Mouse (Mus musculus) retina, embryonic 14.5 days (tissue): ENCODE data around the gene Lamb1.

ENCODE experiments used
- DNase-seq: peaks from one replicate; pipeline ENCODE4 v3.0.0-alpha.2; 2015; ENCODE audit warnings: low spot score

Lamb1 gene

GRCm38 (mm10) chr12:31289046-31289445 is 24.0 kb downstream of the Lamb1 start:
- DNase-seq, result no peak

- peak; percentile 77 for DNase-seq
Observed at GRCm38 (mm10) chr12:31290951-31291350, 25.9 kb downstream of the Lamb1 start.

GRCm38 (mm10) chr12:31293361-31294142 is 28.5 kb downstream of the Lamb1 start:
- DNase-seq, result no peak

GRCm38 (mm10) chr12:31294526-31294925 is 29.5 kb downstream of the Lamb1 start:
- DNase-seq, result no peak

GRCm38 (mm10) chr12:31294996-31295395 is 30.0 kb downstream of the Lamb1 start:
- no peak for DNase-seq

- no peak for DNase-seq
Observed at GRCm38 (mm10) chr12:31295505-31295904, 30.5 kb downstream of the Lamb1 start.

- no peak for DNase-seq
Observed at GRCm38 (mm10) chr12:31296097-31296496, 31.1 kb downstream of the Lamb1 start.

- DNase-seq, result no peak
Observed at GRCm38 (mm10) chr12:31298122-31298521, 33.1 kb downstream of the Lamb1 start.

- no peak for DNase-seq
Observed at GRCm38 (mm10) chr12:31298530-31298929, 33.5 kb downstream of the Lamb1 start.

- DNase-seq, result no peak
Observed at GRCm38 (mm10) chr12:31299126-31299525, 34.1 kb downstream of the Lamb1 start.

GRCm38 (mm10) chr12:31299676-31300197 is 34.7 kb downstream of the Lamb1 start:
- no peak for DNase-seq

GRCm38 (mm10) chr12:31300276-31300675 is 35.2 kb downstream of the Lamb1 start:
- DNase-seq, result no peak

GRCm38 (mm10) chr12:31302266-31302665 is 37.2 kb downstream of the Lamb1 start:
- no peak for DNase-seq

- DNase-seq, result no peak
Observed at GRCm38 (mm10) chr12:31302766-31303511, 37.9 kb downstream of the Lamb1 start.

- DNase-seq, result no peak
Observed at GRCm38 (mm10) chr12:31306075-31306675, 41.1 kb downstream of the Lamb1 start.

GRCm38 (mm10) chr12:31307011-31307410 is 42.0 kb downstream of the Lamb1 start:
- DNase-seq, result no peak

GRCm38 (mm10) chr12:31307756-31308155 is 42.7 kb downstream of the Lamb1 start:
- DNase-seq, result no peak

- no peak for DNase-seq
Observed at GRCm38 (mm10) chr12:31310687-31311086, 45.7 kb downstream of the Lamb1 start.

GRCm38 (mm10) chr12:31311671-31312265 is 46.7 kb downstream of the Lamb1 start:
- DNase-seq, result no peak

- DNase-seq, result no peak
Observed at GRCm38 (mm10) chr12:31312281-31312680, 47.2 kb downstream of the Lamb1 start.

GRCm38 (mm10) chr12:31313136-31313535 is 48.1 kb downstream of the Lamb1 start:
- no peak for DNase-seq

- DNase-seq, result no peak
Observed at GRCm38 (mm10) chr12:31314310-31314709, 49.3 kb downstream of the Lamb1 start.
